Mouse (Mus musculus) liver, adult 2 months (tissue): ENCODE measurements around the gene 4930550C14Rik. TPM values are rescaled to one million over a fixed set of nuclear protein-coding genes. Genes with fewer than 3 reads are reported as not detected.

ENCODE experiments used
- DNase-seq: peaks from one replicate; pipeline ENCODE4 v3.0.0-alpha.2; 2011; ENCODE audit warnings: low read depth, low spot score; ENCODE audit errors: extremely low read depth
- H3K27ac ChIP-seq: fragments of 200-500 bp; replicated peaks from 2 replicates; pipeline ENCODE4 v1.5.1; 2012; ENCODE audit warnings: low read depth, mild to moderate bottlenecking, control low read depth, inconsistent platforms, low read length; ENCODE audit not compliant: insufficient read depth
- H3K27me3 ChIP-seq: fragments of 200-500 bp; 2 replicates; pipeline ENCODE4 v1.6.1; 2012; ENCODE audit warnings: mild to moderate bottlenecking, moderate library complexity, low read length, inconsistent platforms; ENCODE audit not compliant: control insufficient read depth, insufficient read depth
- H3K36me3 ChIP-seq: fragments of 200-500 bp; 2 replicates; pipeline ENCODE4 v1.6.1; 2012; ENCODE audit warnings: low read length, inconsistent platforms; ENCODE audit not compliant: control insufficient read depth, insufficient read depth
- H3K4me1 ChIP-seq: fragments of 200-500 bp; 2 replicates; pipeline ENCODE4 v1.6.1; 2011; ENCODE audit warnings: low read length; ENCODE audit not compliant: control insufficient read depth, insufficient read depth
- H3K4me3 ChIP-seq: fragments of 200-500 bp; 2 replicates; pipeline ENCODE4 v1.5.1; 2011; ENCODE audit warnings: low read depth, mild to moderate bottlenecking, control low read depth, low read length, moderate library complexity; ENCODE audit not compliant: insufficient read depth
- H3K79me2 ChIP-seq: fragments of 200-500 bp; 2 replicates; pipeline ENCODE4 v1.6.1; 2012; ENCODE audit warnings: inconsistent platforms, mild to moderate bottlenecking, low read length, moderate library complexity; ENCODE audit not compliant: control insufficient read depth, insufficient read depth
- H3K9ac ChIP-seq: fragments of 200-500 bp; 2 replicates; pipeline ENCODE4 v1.6.1; 2012; ENCODE audit warnings: low read depth, mild to moderate bottlenecking, control low read depth, inconsistent platforms, low read length
- CTCF ChIP-seq: fragments of 200-500 bp; IDR thresholded peaks from 2 replicates; pipeline ENCODE4 v1.5.1; 2011; ENCODE audit warnings: low read depth, low read length, control low read depth
- POLR2A ChIP-seq: fragments of 200-500 bp; IDR thresholded peaks from 2 replicates; pipeline ENCODE4 v1.6.1; 2011; ENCODE audit warnings: low read length, control low read depth; ENCODE audit not compliant: insufficient read depth; ENCODE audit errors: extremely low read depth
- WGBS: fragments of 180-500 bp; shearing (Covaris S2); methylation state at CpG from one replicate; pipeline ENCODE4 v1.1.7; 2018; 5-methylcytosine and 5-hydroxymethylcytosine counted together
- polyA plus RNA-seq: library from polyadenylated mRNA; depleted of rRNA; stranded (reverse); fragments of >200 nt; gene quantifications from 2 replicates; pipeline ENCODE4 v1.2.3, GENCODE M21; 2012
- total RNA-seq: library from RNA; depleted of rRNA; stranded (reverse); fragments of >200 nt; gene quantifications from 2 replicates; pipeline ENCODE4 v1.2.3, GENCODE M21; 2014

Gene 4930550C14Rik
- total and polyA plus RNA-seq, 2 experiments = 0.28 TPM; not detected in 1

GRCm38 (mm10) chr9:53377597-53377996, 24.5 kb upstream of the 4930550C14Rik start:
- H3K27ac ChIP-seq = no peak overlapping the region
- no peak for DNase-seq
- no peaks in the 10 kb centered on the region for H3K79me2 ChIP-seq
- no peaks in the 10 kb centered on the region for H3K27me3 ChIP-seq
- H3K9ac ChIP-seq = no peak overlapping the region
- H3K4me1 ChIP-seq = no peaks in the 10 kb centered on the region; the same call in 1 of the 2 replicates
- peaks cover 29% of the 10 kb centered on the region for H3K36me3 ChIP-seq
- H3K4me3 ChIP-seq = no peak overlapping the region
- WGBS = 50% methylated on average over 5 of the region's 5 CpGs
- TF ChIP-seq CTCF (no peak), POLR2A (no peak)

GRCm38 (mm10) chr9:53378171-53378570, 24.0 kb upstream of the 4930550C14Rik start:
- H3K4me1 ChIP-seq = no peaks in the 10 kb centered on the region; the same call in 1 of the 2 replicates
- no peaks in the 10 kb centered on the region for H3K27me3 ChIP-seq
- H3K36me3 ChIP-seq = peaks cover 23% of the 10 kb centered on the region
- TF ChIP-seq CTCF = no peak
- no peak for TF ChIP-seq POLR2A
- H3K27ac ChIP-seq = no peak overlapping the region
- DNase-seq = no peak
- no peak overlapping the region for H3K4me3 ChIP-seq
- no peak overlapping the region for H3K9ac ChIP-seq
- no peaks in the 10 kb centered on the region for H3K79me2 ChIP-seq
- 90% methylated on average over 3 of the region's 3 CpGs for WGBS

- DNase-seq = no peak
- no peak overlapping the region for H3K27ac ChIP-seq
- H3K4me3 ChIP-seq = no peak overlapping the region
- WGBS = 69% methylated on average over 2 of the region's 2 CpGs
- peaks cover 2% of the 10 kb centered on the region; the same call in 1 of the 2 replicates for H3K36me3 ChIP-seq
- H3K27me3 ChIP-seq = no peaks in the 10 kb centered on the region
- TF ChIP-seq POLR2A = no peak
- no peak for TF ChIP-seq CTCF
- no peak overlapping the region for H3K9ac ChIP-seq
- peaks cover 4% of the 10 kb centered on the region; the same call in 1 of the 2 replicates for H3K79me2 ChIP-seq
- peaks cover 2% of the 10 kb centered on the region for H3K4me1 ChIP-seq
These were observed 21.5 kb upstream of the 4930550C14Rik start for GRCm38 (mm10) chr9:53380595-53380994.

- TF ChIP-seq POLR2A (no peak), CTCF (no peak)
- H3K36me3 ChIP-seq = peaks cover 2% of the 10 kb centered on the region; the same call in 1 of the 2 replicates
- 78% methylated on average over 5 of the region's 5 CpGs for WGBS
These were observed 21.0 kb upstream of the 4930550C14Rik start for GRCm38 (mm10) chr9:53381113-53381615.

GRCm38 (mm10) chr9:53383951-53384866, 17.9 kb upstream of the 4930550C14Rik start, which contains the start of gene Kdelc2:
Gene Kdelc2 (plus strand): TSS chr9:53384025.
- peak within 1 kb of the TSS; percentile 76 for H3K4me3 ChIP-seq
- TF ChIP-seq POLR2A (peak; percentile 40; the same call in 1 of the 2 replicates), CTCF (no peak; the same call in 1 of the 2 replicates)
- WGBS = 0% methylated on average over 72 of the region's 75 CpGs

More at GRCm38 (mm10) chr9:53381113-53381615, 21.0 kb upstream of the 4930550C14Rik start:
- H3K27ac ChIP-seq = no peak overlapping the region
- no peak for DNase-seq
- H3K79me2 ChIP-seq = peaks cover 6% of the 10 kb centered on the region; the same call in 1 of the 2 replicates
- peaks cover 2% of the 10 kb centered on the region for H3K4me1 ChIP-seq
- H3K4me3 ChIP-seq = no peak overlapping the region
- H3K27me3 ChIP-seq = no peaks in the 10 kb centered on the region
- no peak overlapping the region for H3K9ac ChIP-seq

GRCm38 (mm10) chr9:53384873-53385272, 17.3 kb upstream of the 4930550C14Rik start:
- no peak for DNase-seq
- Histone ChIP-seq H3K27me3 (no peaks in the 10 kb centered on the region), H3K4me3 (peak overlapping the region; percentile 76), H3K27ac (peak overlapping the region; percentile 82), H3K36me3 (no peaks in the 10 kb centered on the region), H3K9ac (peak overlapping the region; percentile 89), H3K4me1 (peaks cover 2% of the 10 kb centered on the region; the same call in 1 of the 2 replicates), H3K79me2 (peaks cover 11% of the 10 kb centered on the region; the same call in 1 of the 2 replicates)
- TF ChIP-seq CTCF (no peak), POLR2A (no peak)
- 6% methylated on average over 8 of the region's 8 CpGs for WGBS

More at GRCm38 (mm10) chr9:53383951-53384866, 17.9 kb upstream of the 4930550C14Rik start, which contains the start of gene Kdelc2:
- DNase-seq = peak; percentile 85
- no peaks in the 10 kb centered on the region for H3K36me3 ChIP-seq
- peaks cover 2% of the 10 kb centered on the region; the same call in 1 of the 2 replicates for H3K4me1 ChIP-seq
- peaks cover 11% of the 10 kb centered on the region; the same call in 1 of the 2 replicates for H3K79me2 ChIP-seq
- H3K9ac ChIP-seq = peak within 1 kb of the TSS; percentile 89
- H3K27me3 ChIP-seq = no peaks in the 10 kb centered on the region
- peak within 1 kb of the TSS; percentile 82 for H3K27ac ChIP-seq
